Mouse (Mus musculus): ENCODE results near the gene A930004D18Rik. TPM values are rescaled to one million over a fixed set of nuclear protein-coding genes. Genes with fewer than 3 reads are reported as not detected.

The A930004D18Rik gene
- 3.6 and 3.9 TPM in 2 replicates for polyA plus RNA-seq (2012; rRNA removed)

GRCm38 (mm10) chr2:18037491-18037890, at the start of gene A930004D18Rik:
A930004D18Rik (minus strand) TSS chr2:18037737.
- no peak for DNase-seq (ENCODE audit: low spot score)

- DNase-seq (ENCODE audit: low spot score), result no peak
Measured at GRCm38 (mm10) chr2:18080182-18080860, 42.8 kb upstream of the A930004D18Rik start.

- DNase-seq (ENCODE audit: low spot score), result no peak
Measured at GRCm38 (mm10) chr2:18071947-18072346, 34.4 kb upstream of the A930004D18Rik start.

- DNase-seq (ENCODE audit: low spot score), result no peak
Measured at GRCm38 (mm10) chr2:18068071-18068796, 30.7 kb upstream of the A930004D18Rik start.

- no peak for DNase-seq (ENCODE audit: low spot score)
Measured at GRCm38 (mm10) chr2:18066436-18066835, 28.9 kb upstream of the A930004D18Rik start.

- no peak for DNase-seq (ENCODE audit: low spot score)
Measured at GRCm38 (mm10) chr2:18065708-18066030, 28.1 kb upstream of the A930004D18Rik start.

- DNase-seq (ENCODE audit: low spot score), result peak; percentile 79
Measured at GRCm38 (mm10) chr2:18064941-18065707, 27.6 kb upstream of the A930004D18Rik start.

GRCm38 (mm10) chr2:18064356-18064858, 26.9 kb upstream of the A930004D18Rik start:
- peak; percentile 94 for DNase-seq (ENCODE audit: low spot score)

- no peak for DNase-seq (ENCODE audit: low spot score)
Measured at GRCm38 (mm10) chr2:18063763-18064251, 26.3 kb upstream of the A930004D18Rik start.

GRCm38 (mm10) chr2:18060396-18060795, 22.9 kb upstream of the A930004D18Rik start:
- no peak for DNase-seq (ENCODE audit: low spot score)

GRCm38 (mm10) chr2:18059891-18060290, 22.4 kb upstream of the A930004D18Rik start:
- no peak for DNase-seq (ENCODE audit: low spot score)

- DNase-seq (ENCODE audit: low spot score), result no peak
Measured at GRCm38 (mm10) chr2:18059063-18059462, 21.5 kb upstream of the A930004D18Rik start.

- no peak for DNase-seq (ENCODE audit: low spot score)
Measured at GRCm38 (mm10) chr2:18058146-18058708, 20.7 kb upstream of the A930004D18Rik start.

- peak; percentile 68 for DNase-seq (ENCODE audit: low spot score)
Measured at GRCm38 (mm10) chr2:18057336-18058145, 20.0 kb upstream of the A930004D18Rik start.

GRCm38 (mm10) chr2:18056786-18057255, 19.3 kb upstream of the A930004D18Rik start:
- no peak for DNase-seq (ENCODE audit: low spot score)

GRCm38 (mm10) chr2:18055929-18056785, 18.6 kb upstream of the A930004D18Rik start:
- peak; percentile 95 for DNase-seq (ENCODE audit: low spot score)

- no peak for DNase-seq (ENCODE audit: low spot score)
Measured at GRCm38 (mm10) chr2:18055016-18055928, 17.7 kb upstream of the A930004D18Rik start, which contains the start of gene Mllt10. Mllt10 (plus strand) TSS chr2:18055237.

GRCm38 (mm10) chr2:18053951-18054530, 16.5 kb upstream of the A930004D18Rik start:
- DNase-seq (ENCODE audit: low spot score), result no peak

All from urinary bladder, adult 2 months (tissue).